Mouse (Mus musculus): ENCODE results near the gene Pde8b.
A peak's percentile ranks its signal among the peaks of the same experiment; 100 is the strongest.

The Pde8b gene

DNA sequence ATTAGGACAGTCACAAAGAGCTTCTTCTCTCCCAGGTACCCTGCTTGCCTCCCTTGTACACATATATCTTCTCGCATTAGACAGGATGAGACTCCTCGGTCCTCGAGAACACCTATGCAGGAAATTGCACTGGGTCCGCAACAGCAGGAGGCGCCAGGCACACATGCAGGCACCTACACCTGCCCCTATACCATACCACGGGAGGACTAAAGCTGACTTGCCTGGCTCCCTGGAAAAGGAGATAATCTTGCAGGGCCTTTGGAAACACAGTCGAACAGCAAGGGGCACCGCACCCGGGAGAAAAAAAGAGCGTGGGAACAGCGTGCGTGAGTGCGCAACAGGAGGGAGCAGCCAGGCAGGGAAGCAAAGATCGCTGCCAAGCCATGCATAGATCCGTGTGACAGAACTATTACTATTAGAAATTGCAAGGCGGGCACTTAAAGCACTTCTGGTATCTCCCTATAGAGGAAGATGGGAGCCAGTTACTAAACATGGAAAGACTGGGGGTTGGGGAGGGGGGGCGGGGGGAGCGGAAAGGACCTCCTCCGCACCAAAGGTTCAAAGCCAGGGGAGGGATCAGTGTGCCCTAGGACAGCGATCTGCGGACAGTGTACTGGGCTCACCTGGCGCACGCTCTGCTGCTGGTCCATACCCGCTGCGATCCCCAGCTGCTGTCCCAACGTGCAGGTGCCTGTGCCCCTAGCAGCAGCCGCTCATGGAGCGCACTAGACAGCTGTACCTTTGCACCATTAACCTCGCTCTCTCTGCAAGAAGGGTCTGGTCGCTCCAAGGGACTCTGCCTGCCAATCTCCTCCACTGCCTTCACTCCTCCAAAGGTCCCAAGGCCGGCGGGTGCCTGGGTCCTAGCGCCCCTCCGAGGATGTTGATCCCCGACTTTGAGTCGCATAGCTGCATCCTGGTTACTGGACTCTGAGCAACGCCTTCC lies at the start of gene Pde8b:
Gene Pde8b, minus strand, starts transcription at position 826 of the 946 bp plus-strand sequence.
- DNase-seq = peak; percentile 43

DNA sequence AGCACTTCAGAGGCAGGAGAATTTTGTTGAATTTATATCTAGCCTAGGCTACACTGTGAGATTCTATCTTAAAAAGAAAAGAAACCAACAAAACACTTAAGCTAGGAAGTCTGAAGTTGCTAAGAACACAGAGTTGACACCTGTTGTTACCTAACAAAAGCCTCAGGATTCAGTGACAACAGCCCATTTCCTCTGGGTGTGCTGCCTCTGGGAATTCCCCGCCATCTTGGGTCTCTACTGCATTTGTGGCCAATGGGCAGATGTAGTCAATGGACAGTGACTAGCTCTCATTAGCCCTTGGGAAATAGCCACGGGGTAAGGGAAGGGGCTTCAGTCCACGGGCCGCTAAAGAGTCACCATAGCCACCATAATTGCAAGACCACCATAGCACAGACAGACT lies 41.8 kb upstream of the Pde8b start:
- DNase-seq = no peak

DNA sequence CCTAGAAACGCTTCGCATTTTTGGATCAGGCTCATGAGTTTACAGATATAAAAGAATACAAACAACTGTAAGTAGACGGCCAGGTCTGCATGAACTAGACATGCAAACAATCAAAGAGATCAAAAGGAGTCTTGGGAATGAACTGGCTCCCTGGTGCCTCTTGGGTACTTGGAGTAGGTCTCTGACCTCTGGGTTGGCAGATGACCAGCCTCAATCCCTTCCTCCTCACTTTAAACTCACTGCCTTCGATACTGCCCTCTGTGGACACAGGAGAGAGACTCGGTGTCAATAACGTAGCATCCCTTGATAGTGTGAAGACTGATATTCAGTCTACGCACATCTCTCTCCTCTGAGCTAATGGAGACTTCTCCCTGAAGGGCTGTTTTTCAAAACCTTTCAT lies 37.9 kb upstream of the Pde8b start:
- peak; percentile 62 for DNase-seq

DNA sequence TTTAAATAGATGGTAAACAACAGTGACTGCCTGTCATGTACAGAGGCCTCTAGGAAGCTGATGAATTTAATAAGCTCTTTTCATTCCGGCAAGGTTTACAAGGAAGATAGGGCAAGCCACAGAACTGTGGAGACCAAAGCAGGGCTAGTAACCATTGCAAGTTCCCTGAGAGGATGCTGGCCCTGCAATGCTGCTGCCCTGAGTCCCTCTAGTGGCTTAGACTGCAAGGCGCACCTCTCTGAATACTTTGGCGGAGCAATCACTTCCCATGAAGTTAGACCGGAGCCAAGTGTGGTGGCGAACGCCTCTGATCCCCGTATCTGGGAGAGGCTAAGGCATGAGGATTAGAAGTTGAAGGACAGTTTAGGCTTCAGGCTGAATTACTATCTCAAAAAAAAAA lies 36.9 kb upstream of the Pde8b start:
- DNase-seq = peak; percentile 85

DNA sequence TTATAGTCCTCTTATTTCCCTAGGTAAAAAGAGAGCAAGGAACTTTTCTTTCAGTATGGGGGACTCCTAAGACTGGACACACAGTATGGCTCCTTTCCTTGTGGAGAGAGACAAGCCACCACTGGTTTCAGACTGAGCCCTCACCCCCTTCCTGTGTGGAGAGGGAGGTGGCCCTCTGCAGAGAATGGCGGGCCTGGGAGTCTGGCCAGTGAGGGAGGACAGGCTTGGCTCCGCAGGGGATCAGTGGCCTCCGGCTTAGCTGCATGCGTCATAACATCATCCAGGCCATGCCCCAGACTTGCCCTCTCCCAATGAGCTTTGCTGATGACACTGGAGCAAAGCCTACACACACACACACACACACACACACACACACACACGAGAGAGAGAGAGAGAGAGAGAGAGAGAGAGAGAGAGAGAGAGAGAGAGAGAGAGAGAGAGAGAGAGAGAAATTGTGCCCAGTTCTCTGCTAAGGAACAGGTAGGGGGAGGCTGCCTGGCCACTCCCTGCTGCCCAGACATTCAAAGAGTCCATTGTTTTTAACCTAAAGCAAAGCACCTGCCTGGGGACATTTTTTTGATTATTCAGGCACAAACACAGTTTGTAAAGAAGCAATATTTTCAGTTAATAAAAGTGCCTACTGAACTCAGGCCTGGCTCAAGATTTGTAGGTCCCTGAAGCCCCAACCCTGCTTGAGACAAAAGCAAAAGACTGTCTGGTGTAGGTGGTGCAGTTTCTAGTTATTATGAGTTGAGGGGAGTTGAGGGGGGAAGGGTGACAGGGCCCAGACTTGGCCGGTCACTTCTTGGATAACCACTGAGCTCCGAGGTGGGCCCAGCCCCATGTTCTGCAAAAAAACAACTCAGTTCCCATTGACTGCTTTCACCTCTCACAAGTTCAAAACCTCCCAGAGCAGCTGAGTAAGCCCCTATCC lies 31.9 kb upstream of the Pde8b start:
- peak; percentile 37 for DNase-seq

DNA sequence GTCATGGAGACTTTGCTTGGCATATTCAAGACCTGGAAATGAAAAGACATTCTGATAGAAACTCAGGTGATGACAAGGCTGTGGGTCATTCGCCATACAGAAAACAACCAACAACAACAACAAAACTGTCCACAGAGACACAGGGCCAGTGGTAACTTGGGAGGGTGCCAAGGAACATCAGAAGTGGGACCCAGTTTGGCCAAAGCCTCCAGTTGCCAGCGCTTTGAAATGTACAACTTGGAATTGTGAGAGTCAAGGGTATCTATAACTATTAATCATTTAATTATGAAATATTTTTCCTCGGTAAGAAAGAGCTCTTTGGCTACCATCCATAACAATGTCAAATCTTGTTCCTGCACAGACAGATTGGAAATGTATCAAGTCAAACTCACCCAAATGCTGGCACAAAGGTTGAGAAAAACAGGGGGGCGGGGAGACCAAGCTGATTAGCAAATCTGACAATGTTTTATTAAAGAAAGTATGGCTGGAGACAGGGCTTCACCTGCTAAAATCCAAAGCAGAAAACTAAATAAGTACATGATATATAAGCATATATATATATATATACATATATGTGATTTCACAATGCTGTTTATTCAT lies 28.4 kb upstream of the Pde8b start:
- no peak for DNase-seq

DNA sequence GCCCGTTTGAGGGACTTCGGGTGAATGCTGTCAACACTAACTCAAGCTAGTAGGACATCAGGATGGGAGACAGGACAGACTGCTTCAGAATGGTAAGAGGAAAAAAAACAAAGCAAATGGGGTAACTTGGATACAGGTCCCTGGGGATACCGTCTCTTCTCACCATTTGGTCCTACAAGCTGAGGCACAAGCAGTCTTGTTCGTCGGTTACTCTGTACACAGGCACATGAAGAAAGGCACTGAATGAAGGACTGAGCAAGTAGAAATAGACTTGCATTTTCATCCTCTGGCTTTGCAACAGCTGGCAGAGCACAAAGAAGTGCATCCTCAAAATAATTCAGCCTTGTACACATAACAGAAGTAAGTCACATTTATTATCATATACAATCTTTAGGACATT lies 14.6 kb upstream of the Pde8b start:
- no peak for DNase-seq

DNA sequence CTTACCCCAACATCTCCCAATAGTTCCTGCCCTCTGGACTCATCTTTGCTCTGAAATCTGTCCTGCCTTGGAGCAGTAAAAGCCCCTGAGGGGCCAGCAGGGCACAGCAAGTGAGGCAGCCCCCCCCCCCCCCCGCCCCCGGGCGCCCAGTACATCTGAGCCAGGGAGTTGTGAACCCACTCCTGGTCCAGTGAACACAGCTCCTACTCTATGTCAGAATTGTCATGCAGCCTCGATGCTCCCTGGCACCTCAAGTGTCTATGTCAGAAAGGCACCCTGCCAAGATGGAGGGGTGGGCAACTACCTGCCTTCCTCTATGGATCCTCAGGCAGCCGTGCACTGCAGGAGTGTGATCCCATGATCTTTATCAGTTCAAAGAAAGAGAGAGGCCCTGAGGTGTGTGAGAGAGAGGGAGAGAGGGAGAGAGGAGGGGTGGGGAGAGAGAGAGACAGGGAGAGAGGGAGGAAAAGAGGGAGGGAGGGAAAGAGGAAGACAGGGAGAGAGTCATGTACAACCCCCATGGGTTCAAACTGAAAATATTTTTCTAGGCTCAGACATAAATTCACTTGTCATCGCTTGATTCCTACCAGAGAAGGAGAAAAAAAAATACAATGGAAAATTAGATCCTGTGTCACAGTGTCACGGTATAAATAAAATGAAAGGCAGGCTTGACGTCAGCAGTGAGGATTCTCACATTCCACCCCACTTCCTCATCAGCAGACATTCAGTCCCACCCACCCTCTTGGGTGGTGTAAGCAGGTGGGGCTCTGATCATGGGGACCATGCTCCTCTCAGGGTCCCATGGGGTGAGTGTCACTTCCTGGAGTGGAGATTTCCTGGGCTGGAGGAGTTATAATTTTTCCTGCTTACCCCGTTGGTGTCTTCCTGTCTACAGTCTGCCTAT lies 11.0 kb upstream of the Pde8b start:
- peak; percentile 42 for DNase-seq

DNA sequence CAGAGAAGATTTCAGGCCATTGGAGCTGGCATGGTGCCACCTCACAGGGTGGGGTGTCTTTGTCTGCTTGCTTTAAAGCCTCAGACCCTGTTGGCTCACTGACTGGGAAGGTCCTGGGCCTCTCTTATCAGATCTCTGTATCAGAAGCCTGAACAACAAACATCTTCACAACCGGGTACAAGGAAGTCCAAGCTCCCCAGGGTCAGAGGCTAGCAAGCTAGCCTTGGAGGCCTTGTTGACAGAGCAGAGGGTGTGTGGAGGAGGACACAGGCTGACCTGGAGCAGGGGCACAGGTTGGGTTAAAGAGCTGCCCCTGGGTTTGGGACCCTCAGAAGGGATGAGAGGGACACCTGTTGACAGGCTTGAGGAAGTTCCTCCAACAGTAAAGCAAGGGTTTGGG lies 10.3 kb upstream of the Pde8b start:
- DNase-seq = no peak

DNA sequence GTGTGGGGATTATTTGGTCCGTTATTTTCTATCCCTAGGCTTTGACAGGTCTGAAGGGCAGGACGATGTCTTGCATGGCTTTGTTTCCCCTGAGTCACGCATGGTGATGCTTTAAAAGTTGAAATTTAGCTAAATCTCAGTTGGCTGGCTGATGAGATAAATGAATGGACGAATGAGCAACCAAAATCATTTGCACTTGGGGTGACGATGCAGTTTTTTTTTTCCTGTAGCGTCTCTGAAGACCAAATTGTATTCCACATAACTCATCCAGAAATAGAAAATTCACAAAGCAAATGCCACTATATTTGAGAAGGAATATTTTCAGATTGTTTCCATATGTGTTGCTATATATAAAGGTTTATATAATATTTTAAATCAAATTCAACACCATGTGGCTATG lies 6.9 kb upstream of the Pde8b start:
- DNase-seq = no peak

DNA sequence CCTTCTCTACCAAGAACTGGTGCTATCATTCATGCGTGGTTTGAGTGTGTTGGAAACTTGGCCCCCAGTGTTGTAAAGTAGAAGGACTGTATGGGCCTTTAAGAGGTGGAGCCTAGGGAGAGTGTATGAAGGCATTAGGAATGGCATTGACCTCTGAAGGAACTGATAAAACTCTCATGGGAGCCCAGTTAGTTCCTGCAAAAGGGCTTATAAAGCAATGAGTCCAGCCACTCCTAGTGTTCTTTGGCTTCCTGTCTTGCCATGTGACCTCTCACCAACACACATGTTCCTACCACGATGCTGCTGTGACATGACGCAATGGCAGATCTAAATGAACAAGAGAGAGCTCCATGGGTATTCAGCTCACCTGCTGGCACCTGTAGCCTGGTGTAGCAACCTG lies 4.9 kb upstream of the Pde8b start:
- DNase-seq = no peak

DNA sequence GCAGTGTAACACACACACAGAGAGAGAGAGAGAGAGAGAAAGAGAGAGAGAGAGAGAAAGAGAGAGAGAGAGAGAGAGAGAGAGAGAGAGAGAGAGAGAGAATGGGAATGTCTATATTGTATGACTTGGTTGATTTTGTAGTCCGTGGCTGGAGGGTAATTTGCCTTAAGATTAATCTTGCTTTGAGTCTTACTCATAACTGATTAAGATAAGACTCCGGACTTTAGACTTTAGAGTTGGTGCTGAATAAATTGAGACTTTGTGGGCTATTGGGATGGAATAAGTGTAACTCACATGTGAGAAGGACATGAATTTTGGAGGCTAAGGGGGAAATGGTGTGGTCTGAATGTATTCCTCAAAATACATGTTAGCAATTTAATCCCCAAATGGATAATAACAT lies 7.1 kb downstream of the Pde8b start:
- DNase-seq = no peak

DNA sequence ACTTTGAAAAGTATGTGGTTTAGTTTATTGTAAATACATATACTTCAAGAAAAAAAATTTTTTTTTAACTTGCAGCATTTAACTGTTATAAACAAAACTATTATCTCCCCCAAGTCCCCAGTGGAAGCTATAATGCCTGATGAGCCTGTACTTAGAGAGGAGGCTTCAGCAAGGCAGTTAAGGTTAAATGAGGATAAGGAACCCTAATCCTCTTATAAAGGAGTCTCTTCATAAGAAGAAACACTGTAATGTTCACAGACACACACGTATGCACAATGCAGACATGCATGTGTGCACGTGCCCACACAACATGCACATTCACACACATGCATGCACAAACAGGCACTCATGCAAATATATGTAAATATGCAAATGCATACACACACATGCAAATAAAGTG lies 12.6 kb downstream of the Pde8b start:
- DNase-seq = no peak

DNA sequence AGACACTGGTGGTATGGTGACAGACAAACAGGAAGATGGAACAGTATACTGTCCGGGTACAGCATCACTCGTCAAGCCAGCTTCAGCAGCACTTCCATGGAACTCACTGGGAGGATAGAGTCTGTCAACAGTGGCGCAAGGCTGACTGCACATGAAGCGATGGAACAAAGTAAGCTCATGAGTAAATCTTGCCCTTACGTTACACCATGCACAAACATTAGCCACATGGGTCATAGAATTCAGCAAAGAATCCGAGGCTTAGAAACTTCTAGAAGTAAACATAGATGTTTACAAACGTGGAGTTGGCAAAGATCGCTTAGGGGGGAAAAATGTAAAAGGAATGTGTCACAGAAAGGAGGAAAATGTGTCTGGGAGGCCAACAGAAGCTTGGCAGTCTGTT lies 14.9 kb downstream of the Pde8b start:
- DNase-seq = no peak

DNA sequence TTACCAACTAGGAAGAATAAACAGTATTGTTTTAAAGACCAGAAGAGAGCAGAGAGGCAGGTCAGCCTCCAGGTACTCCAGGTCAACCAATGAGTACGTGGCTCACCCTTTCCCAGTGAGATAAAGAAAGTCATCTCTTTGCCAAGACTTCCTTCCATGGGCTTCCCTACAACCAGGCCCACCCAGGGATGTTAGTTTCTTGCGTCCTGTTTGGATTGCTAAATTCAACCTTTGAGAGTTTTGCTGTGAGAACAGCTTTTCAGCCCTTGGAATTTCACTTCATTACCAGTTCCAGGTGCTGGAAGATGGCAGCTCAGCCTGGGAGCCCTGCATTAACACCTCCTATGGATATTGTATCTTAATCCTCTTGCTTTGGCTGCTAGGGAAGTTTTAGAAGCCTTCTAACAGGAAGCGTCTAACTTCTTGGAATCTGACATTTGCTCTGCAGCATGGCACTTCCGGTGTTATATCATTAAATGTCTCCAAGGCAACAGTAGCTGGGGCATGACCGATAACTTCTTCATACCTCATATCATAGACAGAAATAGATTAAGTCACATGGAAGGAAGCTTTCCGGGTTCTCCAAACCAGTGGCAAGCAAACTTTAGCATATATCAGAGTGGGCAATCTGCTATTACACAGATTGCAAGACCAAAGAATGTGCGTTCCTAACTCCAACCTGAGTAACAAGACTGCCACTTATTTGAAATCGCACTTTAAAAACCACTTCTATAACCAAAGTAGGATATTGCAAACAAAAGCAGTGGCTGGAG lies 18.6 kb downstream of the Pde8b start:
- peak; percentile 24 for DNase-seq

DNA sequence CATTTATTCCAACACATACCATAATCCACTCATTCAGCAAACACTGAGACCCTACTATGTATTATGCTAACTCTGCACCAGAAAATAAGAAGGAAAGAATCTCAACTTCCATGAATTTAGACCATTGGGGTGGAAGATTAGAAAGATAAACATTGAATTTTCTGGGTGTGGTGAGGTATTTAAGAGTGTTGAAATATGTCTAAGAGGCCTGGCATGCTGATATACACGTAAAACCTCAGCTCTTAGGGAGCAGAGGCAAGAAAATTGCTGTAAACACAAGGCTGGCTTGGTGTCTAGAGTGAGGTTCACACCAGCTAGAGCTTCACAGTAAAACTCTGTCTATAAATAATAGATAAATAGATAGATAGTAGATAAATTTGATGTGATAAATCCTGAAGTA lies 19.8 kb downstream of the Pde8b start:
- no peak for DNase-seq

DNA sequence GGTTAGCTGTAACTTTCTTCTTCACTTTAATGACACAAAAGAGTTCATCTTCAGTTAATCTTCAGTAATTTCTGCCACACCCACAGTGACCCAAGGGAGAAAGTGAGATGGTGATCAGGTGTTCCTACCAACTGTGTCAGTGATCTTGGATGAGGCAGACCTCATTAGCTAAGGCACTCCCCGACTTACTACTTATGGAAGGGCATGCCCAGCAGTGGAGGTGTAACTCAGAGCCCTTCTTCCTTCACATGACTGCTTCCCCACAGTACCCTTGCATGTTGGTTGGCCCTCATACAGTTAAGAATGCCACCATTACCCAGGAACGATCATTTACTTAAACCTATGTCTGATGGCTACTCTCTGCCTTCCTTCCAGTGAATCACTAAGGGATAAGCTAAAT lies 25.6 kb downstream of the Pde8b start:
- DNase-seq = no peak

DNA sequence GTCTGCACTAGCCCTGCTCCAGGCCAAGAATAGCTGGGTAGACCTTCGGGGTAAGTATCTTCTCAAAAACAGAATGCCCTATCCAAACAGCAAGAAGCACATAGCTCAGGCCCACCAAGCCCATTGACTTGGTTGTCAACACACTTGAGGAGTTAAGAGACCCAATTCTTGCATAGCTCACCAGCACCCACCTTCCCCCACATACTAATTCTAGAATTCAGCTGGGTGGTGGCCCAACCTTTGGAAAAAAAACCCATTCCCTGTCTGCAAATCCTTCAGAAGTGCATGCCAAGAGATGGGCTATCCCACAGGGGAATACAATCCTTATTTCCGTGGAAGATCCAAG lies 26.7 kb downstream of the Pde8b start:
- no peak for DNase-seq

DNA sequence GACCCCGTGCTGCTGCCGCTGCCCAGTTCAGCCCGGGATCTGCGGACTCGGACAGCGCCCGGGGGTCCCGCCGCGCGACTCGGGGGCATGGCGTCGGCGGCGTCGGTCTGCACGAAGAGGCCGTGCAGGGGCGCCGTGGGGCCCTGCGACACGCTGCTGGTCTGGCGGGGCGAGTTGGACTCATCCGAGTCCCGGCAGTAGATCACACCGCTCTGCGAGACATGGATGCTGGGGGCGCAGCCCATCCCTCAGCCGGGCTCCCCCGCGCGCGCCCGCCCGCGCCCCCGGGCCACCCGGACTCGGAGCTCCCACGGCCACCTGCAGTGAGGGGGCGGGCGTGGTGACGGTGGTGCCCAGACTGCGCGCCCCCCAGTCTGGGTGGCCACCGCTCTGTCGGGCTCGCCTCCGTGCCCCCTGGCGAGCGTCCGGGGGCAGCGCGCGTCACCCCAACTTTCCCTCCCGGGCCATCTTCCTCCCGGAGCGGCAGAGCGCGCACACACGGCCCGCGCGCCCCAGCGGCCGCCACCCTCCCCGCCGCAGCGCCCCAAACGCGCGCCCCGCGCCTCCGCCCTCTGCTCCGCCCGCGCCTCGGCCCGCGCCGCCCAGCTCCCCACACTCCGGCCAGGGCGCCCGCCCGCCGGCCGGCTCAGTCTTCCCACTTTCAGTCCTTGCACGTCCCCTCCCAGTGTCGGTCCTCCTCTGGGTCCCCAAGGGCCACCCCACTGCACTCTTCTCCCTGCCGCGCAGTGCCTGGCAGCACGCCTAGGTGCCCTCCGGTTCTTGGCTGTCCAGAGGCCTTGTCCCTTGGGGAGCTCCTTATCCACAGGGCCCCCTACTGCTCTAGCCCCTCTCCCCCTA lies 27.3 kb downstream of the Pde8b start:
- DNase-seq = peak; percentile 28

DNA sequence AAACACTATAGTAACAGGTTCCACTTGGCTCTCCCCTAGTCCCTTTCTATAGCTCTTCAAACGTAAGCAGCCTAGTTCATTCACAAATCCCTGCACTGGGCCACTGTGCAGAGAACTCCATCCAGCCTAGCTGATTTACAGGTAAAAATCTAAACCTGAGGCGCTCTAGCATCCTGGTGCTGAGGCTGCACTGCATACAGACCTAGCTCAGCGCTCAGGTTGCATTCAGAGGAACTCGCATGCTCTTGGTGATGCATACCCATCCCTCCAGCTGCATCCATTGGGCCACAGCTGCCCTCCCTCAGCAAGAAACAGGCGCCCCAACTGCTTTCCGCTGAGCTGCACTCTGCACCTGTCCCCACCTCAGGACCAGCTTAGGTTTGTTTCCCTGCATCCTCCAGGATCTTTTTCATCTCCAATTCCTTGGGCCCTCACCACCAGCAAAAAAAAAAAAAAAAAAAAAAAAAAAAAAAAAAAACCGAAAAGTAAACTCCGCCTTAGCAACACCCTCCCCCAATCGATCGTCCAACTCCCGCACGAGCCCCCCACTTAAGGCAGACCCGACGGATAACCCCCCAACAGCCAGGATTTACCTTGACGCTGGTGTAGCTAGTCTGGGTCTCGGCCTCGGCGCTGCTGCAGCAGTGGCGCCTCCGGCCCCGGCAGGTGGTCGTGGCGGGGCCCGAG lies 28.1 kb downstream of the Pde8b start:
- DNase-seq = no peak

All from kidney, adult 9 months (tissue).